In genomic region chr4:134865789-134866188, GRCm38 (mm10) we compare ENCODE assay signal across 1 mouse cellular context.
TF ChIP-seq lines count a peak whose summit lies in the region.

No protein-coding gene starts in this region.

TF ChIP-seq in MEL, 35 proteins besides CTCF, POLR2A, EP300 and RAD21:
- TF ChIP-seq ETS1 (IDR thresholded peaks at IDR 0.05; ENCODE audit: low read depth, low read length) (0 out of 2 replicates have a peak, but pooled peaks have one; percentile 31), MAX (IDR thresholded peaks at IDR 0.05; ENCODE audit: low read length) (0 out of 2 replicates have a peak, but pooled peaks have one; percentile 68), MYB (IDR thresholded peaks at IDR 0.05; ENCODE audit: low read depth, low read length) (0 out of 2 replicates have a peak, but pooled peaks have one; percentile 18), GABPA (IDR thresholded peaks at IDR 0.05; ENCODE audit: low read depth, low read length) (no peak)
